Mouse (Mus musculus) brain, embryonic 14.5 days (tissue): ENCODE results near the gene Slc7a1.

Experiments
- CTCF ChIP-seq: fragments of 200-500 bp; IDR thresholded peaks from 2 replicates; pipeline ENCODE4 v1.5.1; 2012; ENCODE audit warnings: inconsistent platforms, mild to moderate bottlenecking, moderate library complexity, borderline replicate concordance; ENCODE audit not compliant: insufficient read depth, insufficient read length; ENCODE audit errors: extremely low read depth
- POLR2A ChIP-seq: fragments of 200-500 bp; IDR thresholded peaks from 2 replicates; pipeline ENCODE4 v1.6.1; 2012; ENCODE audit warnings: mild to moderate bottlenecking, inconsistent platforms, borderline replicate concordance; ENCODE audit not compliant: poor library complexity, insufficient read depth, insufficient read length, severe bottlenecking; ENCODE audit errors: extremely low read depth

DNA sequence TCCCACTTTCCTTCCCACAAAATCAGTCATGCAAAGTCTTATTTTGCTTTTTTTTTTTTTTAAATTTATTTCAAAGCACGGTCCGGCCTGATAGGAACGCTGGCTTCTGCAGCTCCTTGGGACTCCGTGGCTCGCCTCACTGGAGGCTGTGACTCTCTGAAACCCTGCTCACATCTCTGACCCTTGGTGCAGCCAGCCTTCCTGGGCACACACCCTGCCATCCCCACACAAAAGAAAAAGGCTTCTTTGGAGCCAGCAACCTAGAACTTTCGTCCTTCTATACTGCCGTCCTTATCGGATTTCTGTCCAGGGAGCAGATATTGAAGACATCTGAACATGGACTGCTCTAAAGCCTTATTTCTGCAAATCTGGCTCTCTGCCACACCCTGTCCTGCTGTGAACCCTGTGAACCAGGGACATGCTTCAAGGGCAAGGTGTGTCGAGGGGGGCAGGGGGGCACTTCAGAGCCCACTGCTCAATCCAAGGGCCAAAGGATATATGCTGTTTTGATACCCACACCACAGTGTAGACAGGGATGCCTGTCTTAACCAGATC is 15.1 kb downstream of the Slc7a1 start:
- TF ChIP-seq POLR2A, result no peak
- TF ChIP-seq CTCF, result no peak
